Mouse (Mus musculus): ENCODE results near the gene Bdkrb2. TPM values are rescaled to one million over a fixed set of nuclear protein-coding genes. Genes with fewer than 3 reads are reported as not detected.

Gene Bdkrb2
- polyA plus RNA-seq, 1 experiment from 2014 or later: 0.15 TPM

DNA sequence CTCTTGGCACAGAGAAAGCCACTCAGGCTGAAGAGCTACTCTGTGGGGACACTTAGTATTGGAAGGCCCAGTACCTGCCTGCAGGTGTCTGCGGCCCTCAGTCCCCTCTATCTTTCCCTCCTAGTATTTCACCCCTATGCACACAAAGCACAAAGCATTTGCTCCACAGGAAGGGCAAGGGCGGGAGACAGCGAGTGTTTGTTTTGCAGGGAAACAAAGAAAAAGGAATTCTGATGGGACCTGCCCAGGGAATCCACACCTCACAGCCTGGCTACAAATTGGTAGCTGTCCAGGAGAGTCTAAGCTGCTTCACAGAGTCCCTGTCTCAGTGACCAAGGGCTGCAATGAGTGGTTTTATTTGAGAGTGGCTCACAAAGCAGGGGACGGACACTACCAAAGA, 30.4 kb downstream of the Bdkrb2 start:
- Histone ChIP-seq H3K4me3 (ENCODE audit: control insufficient read depth in 1 of 2, insufficient read depth in 1 of 2, low read depth in 1 of 2, low read length in 2 of 2) (no peak overlapping the region), H3K9ac (ENCODE audit: low read length) (no peak overlapping the region), H3K9me3 (ENCODE audit: control insufficient read depth, low read length) (no peaks in the 10 kb centered on the region), H3K4me2 (ENCODE audit: low read length) (no peak overlapping the region), H3K36me3 (ENCODE audit: control insufficient read depth, insufficient read depth, low read length) (no peaks in the 10 kb centered on the region), H3K27me3 (ENCODE audit: control insufficient read depth, insufficient read depth, low read length) (no peaks in the 10 kb centered on the region), H3K4me1 (ENCODE audit: control insufficient read depth in 2 of 2, insufficient read depth in 2 of 2, low read length in 2 of 2) (peaks cover 0 to 5% of the 10 kb centered on the region in 2 experiments; a peak in 1 of 4 replicates), H3K27ac (replicated peaks in 1 of 2; ENCODE audit: control insufficient read depth in 1 of 2, insufficient read depth in 1 of 2, low read depth in 2 of 2, low read length in 2 of 2) (no peak overlapping the region)
- no peak for ATAC-seq (ENCODE audit: insufficient number of reproducible peaks, insufficient read depth, low FRiP score, low read depth)
- WGBS: 78% methylated on average over 4 of the region's 4 CpGs

DNA sequence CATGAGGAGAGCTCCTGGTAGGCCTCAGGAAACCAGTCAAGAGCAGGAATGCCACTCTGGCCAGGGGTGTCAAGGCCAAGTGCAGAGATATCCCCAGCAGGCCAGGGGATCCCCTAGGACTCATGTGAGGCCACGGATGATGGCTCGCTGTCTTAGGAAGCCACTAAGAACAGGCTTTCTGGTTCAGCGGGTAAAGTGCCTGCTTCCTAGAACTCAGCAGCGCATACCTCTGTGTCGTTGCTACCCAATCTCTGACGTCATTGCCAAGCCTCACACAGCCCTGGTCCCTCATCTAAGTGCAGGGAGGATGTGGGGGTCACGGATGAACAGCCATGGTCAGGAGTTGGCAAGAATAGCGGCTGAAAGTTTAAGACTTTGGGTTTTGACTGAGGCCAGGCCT, 34.1 kb downstream of the Bdkrb2 start:
- Histone ChIP-seq H3K9ac (ENCODE audit: low read length) (no peak overlapping the region), H3K9me3 (ENCODE audit: control insufficient read depth, low read length) (no peaks in the 10 kb centered on the region), H3K27ac (replicated peaks in 1 of 2; ENCODE audit: control insufficient read depth in 1 of 2, insufficient read depth in 1 of 2, low read depth in 2 of 2, low read length in 2 of 2) (no peak overlapping the region), H3K27me3 (ENCODE audit: control insufficient read depth, insufficient read depth, low read length) (no peaks in the 10 kb centered on the region), H3K4me1 (ENCODE audit: control insufficient read depth in 2 of 2, insufficient read depth in 2 of 2, low read length in 2 of 2) (peaks cover 7% of the 10 kb centered on the region in 2 experiments; a peak in 3 of 4 replicates), H3K4me2 (ENCODE audit: low read length) (no peak overlapping the region), H3K36me3 (ENCODE audit: control insufficient read depth, insufficient read depth, low read length) (no peaks in the 10 kb centered on the region), H3K4me3 (ENCODE audit: control insufficient read depth in 1 of 2, insufficient read depth in 1 of 2, low read depth in 1 of 2, low read length in 2 of 2) (no peak overlapping the region)
- 79% methylated on average over 8 of the region's 8 CpGs for WGBS
- ATAC-seq (ENCODE audit: insufficient number of reproducible peaks, insufficient read depth, low FRiP score, low read depth): no peak

DNA sequence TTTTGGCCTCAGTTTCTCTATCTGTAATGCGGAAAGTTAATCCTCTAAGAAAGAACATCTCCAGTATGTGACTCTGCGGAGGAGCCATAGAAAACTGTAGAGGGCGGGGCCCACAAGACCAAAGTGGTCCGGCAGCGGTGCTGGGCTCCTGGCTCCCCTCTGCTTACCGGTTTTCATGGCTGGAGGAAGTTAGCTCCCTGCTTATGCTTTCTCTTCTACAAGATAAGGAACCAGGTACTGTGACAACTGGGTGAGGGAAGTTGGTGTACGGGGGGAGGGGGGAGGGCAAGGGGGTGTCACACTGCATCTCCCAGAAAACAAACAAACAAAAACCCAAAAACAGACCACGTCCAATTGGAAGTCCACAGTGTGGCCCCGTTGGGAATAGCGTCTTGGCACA, 35.5 kb downstream of the Bdkrb2 start:
- no peak for ATAC-seq (ENCODE audit: insufficient number of reproducible peaks, insufficient read depth, low FRiP score, low read depth)
- H3K9ac ChIP-seq (ENCODE audit: low read length): no peak overlapping the region
- no peaks in the 10 kb centered on the region for H3K9me3 ChIP-seq (ENCODE audit: control insufficient read depth, low read length)
- H3K4me2 ChIP-seq (ENCODE audit: low read length): no peak overlapping the region
- H3K4me1 ChIP-seq (ENCODE audit: control insufficient read depth in 2 of 2, insufficient read depth in 2 of 2, low read length in 2 of 2): peaks cover 7% of the 10 kb centered on the region in 2 experiments; a peak in 3 of 4 replicates
- 73% methylated on average over 10 of the region's 10 CpGs for WGBS
- H3K27ac ChIP-seq (replicated peaks in 1 of 2; ENCODE audit: control insufficient read depth in 1 of 2, insufficient read depth in 1 of 2, low read depth in 2 of 2, low read length in 2 of 2): no peak overlapping the region
- no peaks in the 10 kb centered on the region for H3K27me3 ChIP-seq (ENCODE audit: control insufficient read depth, insufficient read depth, low read length)
- no peaks in the 10 kb centered on the region for H3K36me3 ChIP-seq (ENCODE audit: control insufficient read depth, insufficient read depth, low read length)
- no peak overlapping the region for H3K4me3 ChIP-seq (ENCODE audit: control insufficient read depth in 1 of 2, insufficient read depth in 1 of 2, low read depth in 1 of 2, low read length in 2 of 2)

DNA sequence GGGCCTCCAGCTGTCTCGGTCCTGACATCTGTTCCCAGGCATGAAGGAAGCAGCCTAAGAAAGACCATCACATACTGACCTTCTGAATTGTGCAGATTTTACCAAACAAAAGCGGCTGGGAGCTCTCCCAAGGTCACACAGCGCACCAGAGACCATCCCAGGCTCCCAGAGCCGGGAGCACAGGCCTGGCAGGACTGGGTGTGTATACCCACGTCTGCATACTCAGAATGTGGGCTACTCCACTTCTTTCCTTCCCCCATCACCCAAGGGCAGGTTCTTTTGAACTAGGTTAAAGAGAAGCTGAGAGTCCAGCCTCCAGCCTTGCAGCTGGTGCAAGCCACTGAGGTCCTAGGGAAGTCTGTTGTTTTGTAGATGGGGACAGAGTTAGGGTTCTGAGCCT, 36.1 kb downstream of the Bdkrb2 start:
- no peaks in the 10 kb centered on the region for H3K36me3 ChIP-seq (ENCODE audit: control insufficient read depth, insufficient read depth, low read length)
- no peak overlapping the region for H3K4me3 ChIP-seq (ENCODE audit: control insufficient read depth in 1 of 2, insufficient read depth in 1 of 2, low read depth in 1 of 2, low read length in 2 of 2)
- H3K4me1 ChIP-seq (ENCODE audit: control insufficient read depth in 2 of 2, insufficient read depth in 2 of 2, low read length in 2 of 2): peaks cover 7% of the 10 kb centered on the region in 2 experiments; a peak in 3 of 4 replicates
- no peak overlapping the region for H3K9ac ChIP-seq (ENCODE audit: low read length)
- H3K4me2 ChIP-seq (ENCODE audit: low read length): no peak overlapping the region
- ATAC-seq (ENCODE audit: insufficient number of reproducible peaks, insufficient read depth, low FRiP score, low read depth): no peak
- WGBS: 70% methylated on average over 5 of the region's 5 CpGs
- no peaks in the 10 kb centered on the region for H3K27me3 ChIP-seq (ENCODE audit: control insufficient read depth, insufficient read depth, low read length)
- no peak overlapping the region for H3K27ac ChIP-seq (replicated peaks in 1 of 2; ENCODE audit: control insufficient read depth in 1 of 2, insufficient read depth in 1 of 2, low read depth in 2 of 2, low read length in 2 of 2)
- no peaks in the 10 kb centered on the region for H3K9me3 ChIP-seq (ENCODE audit: control insufficient read depth, low read length)

DNA sequence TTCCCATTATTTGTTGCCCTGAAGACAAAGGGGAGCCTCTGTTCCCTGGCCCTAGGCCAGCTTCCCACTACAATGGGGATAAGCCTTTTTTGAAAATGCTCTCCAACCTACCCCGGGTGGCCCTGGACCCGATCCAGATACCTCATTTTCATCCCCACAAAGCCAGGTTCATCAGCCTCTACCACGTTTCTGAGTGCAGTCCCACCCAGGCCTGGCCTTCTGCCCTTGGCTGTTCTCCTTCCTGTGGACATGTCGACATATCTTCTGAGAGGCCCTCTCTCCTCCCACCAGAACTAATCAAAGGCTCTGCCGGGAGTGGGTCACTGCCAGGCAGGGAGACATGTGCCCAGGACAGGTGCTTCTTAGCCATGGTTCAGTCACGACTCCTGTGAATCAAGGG, 38.6 kb downstream of the Bdkrb2 start:
- Histone ChIP-seq H3K4me2 (ENCODE audit: low read length) (no peak overlapping the region), H3K4me3 (ENCODE audit: control insufficient read depth in 1 of 2, insufficient read depth in 1 of 2, low read depth in 1 of 2, low read length in 2 of 2) (no peak overlapping the region), H3K36me3 (ENCODE audit: control insufficient read depth, insufficient read depth, low read length) (no peaks in the 10 kb centered on the region), H3K27me3 (ENCODE audit: control insufficient read depth, insufficient read depth, low read length) (no peaks in the 10 kb centered on the region), H3K9me3 (ENCODE audit: control insufficient read depth, low read length) (no peaks in the 10 kb centered on the region), H3K27ac (replicated peaks in 1 of 2; ENCODE audit: control insufficient read depth in 1 of 2, insufficient read depth in 1 of 2, low read depth in 2 of 2, low read length in 2 of 2) (no peak overlapping the region), H3K9ac (ENCODE audit: low read length) (no peak overlapping the region), H3K4me1 (ENCODE audit: control insufficient read depth in 2 of 2, insufficient read depth in 2 of 2, low read length in 2 of 2) (peaks cover 2 to 7% of the 10 kb centered on the region in 2 experiments; a peak in 2 of 4 replicates)
- 34% methylated on average over 6 of the region's 6 CpGs for WGBS
- no peak for ATAC-seq (ENCODE audit: insufficient number of reproducible peaks, insufficient read depth, low FRiP score, low read depth)

DNA sequence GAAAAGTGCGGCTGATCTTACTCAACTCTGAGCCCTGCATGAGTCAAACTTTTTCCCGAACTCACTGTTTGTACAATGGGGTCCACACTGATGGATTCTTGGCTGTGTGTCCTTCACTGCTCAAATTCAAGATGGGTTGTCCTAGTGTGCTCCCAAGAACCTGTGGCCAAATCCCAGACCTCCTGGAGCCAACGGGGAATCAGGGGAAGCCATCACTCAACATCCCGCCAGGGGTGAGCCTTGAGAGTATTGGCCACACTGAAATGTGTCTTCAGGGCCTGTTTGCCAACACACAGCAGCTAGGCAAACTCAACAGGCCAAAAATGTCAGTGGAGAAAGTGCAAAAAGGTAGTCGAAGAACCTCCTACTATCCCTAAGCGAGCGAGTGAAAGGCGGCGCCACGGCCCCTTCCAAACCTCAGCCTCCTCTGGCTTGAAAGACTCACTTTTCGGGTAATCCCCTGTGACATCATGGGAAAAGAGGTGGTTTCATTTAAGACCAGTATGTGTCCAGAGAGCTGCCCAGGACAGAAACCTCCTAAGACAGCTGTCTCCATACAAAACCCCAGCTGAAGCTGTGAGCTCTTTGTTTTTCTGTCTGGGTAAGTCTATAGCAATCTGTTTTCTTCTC, 39.7 kb downstream of the Bdkrb2 start, which contains the start of gene Bdkrb1:
Bdkrb1 (plus strand) TSS at position 505 of the 630 bp plus-strand sequence.
- H3K4me3 ChIP-seq (ENCODE audit: control insufficient read depth in 1 of 2, insufficient read depth in 1 of 2, low read depth in 1 of 2, low read length in 2 of 2): no peak within 1 kb of the TSS
- no peaks in the 10 kb centered on the region for H3K9me3 ChIP-seq (ENCODE audit: control insufficient read depth, low read length)
- no peak for ATAC-seq (ENCODE audit: insufficient number of reproducible peaks, insufficient read depth, low FRiP score, low read depth)
- H3K4me2 ChIP-seq (ENCODE audit: low read length): no peak within 1 kb of the TSS
- no peaks in the 10 kb centered on the region for H3K27me3 ChIP-seq (ENCODE audit: control insufficient read depth, insufficient read depth, low read length)
- H3K36me3 ChIP-seq (ENCODE audit: control insufficient read depth, insufficient read depth, low read length): no peaks in the 10 kb centered on the region
- H3K4me1 ChIP-seq (ENCODE audit: control insufficient read depth in 2 of 2, insufficient read depth in 2 of 2, low read length in 2 of 2): peaks cover 2 to 7% of the 10 kb centered on the region in 2 experiments; a peak in 2 of 4 replicates
- no peak within 1 kb of the TSS for H3K27ac ChIP-seq (replicated peaks in 1 of 2; ENCODE audit: control insufficient read depth in 1 of 2, insufficient read depth in 1 of 2, low read depth in 2 of 2, low read length in 2 of 2)
- no peak within 1 kb of the TSS for H3K9ac ChIP-seq (ENCODE audit: low read length)
- 81% methylated on average over 11 of the region's 11 CpGs for WGBS

DNA sequence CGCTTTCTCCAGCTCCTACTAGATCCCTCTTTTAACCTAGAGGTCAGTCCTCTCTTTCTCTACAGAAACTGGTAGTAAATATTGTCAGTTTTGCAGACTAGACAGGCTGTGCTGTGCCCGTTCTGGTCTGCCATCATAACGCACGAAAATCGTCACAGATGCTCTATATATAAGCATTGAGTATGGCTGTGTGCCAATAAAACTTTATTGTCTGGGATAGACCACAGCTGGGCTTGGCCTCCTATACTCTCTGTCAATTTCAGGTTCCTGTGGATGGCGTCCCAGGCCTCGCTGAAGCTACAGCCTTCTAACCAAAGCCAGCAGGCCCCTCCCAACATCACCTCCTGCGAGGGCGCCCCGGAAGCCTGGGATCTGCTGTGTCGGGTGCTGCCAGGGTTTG, 40.9 kb downstream of the Bdkrb2 start:
- WGBS: 91% methylated on average over 11 of the region's 11 CpGs
- ATAC-seq (ENCODE audit: insufficient number of reproducible peaks, insufficient read depth, low FRiP score, low read depth): no peak
- H3K27me3 ChIP-seq (ENCODE audit: control insufficient read depth, insufficient read depth, low read length): no peaks in the 10 kb centered on the region

DNA sequence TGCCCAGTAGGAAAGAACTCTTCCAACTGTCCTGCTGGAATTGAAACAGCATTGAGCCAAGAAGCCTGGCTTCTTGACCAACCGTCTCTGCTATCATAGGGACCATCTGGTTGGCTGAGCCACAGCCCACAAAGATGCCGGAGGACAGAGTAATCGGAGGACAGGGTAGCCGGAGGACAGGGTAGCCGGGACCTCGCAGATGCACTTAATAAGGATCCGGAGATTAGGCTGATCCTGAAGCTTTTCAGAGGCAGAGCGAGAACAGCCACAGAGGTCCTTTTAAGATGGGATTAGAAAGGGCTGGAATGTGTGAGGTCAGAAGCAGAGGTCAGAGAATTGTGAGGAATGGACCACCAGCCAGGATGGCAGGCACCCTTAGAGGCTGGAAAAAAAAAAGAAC, 42.2 kb downstream of the Bdkrb2 start:
- no peak overlapping the region for H3K4me3 ChIP-seq (ENCODE audit: control insufficient read depth in 1 of 2, insufficient read depth in 1 of 2, low read depth in 1 of 2, low read length in 2 of 2)
- no peak overlapping the region for H3K9ac ChIP-seq (ENCODE audit: low read length)
- no peak for ATAC-seq (ENCODE audit: insufficient number of reproducible peaks, insufficient read depth, low FRiP score, low read depth)
- 35% methylated on average over 8 of the region's 8 CpGs for WGBS
- peaks cover 2 to 7% of the 10 kb centered on the region in 2 experiments; a peak in 2 of 4 replicates for H3K4me1 ChIP-seq (ENCODE audit: control insufficient read depth in 2 of 2, insufficient read depth in 2 of 2, low read length in 2 of 2)
- no peaks in the 10 kb centered on the region for H3K36me3 ChIP-seq (ENCODE audit: control insufficient read depth, insufficient read depth, low read length)
- no peak overlapping the region for H3K27ac ChIP-seq (replicated peaks in 1 of 2; ENCODE audit: control insufficient read depth in 1 of 2, insufficient read depth in 1 of 2, low read depth in 2 of 2, low read length in 2 of 2)
- no peak overlapping the region for H3K4me2 ChIP-seq (ENCODE audit: low read length)
- H3K27me3 ChIP-seq (ENCODE audit: control insufficient read depth, insufficient read depth, low read length): no peaks in the 10 kb centered on the region
- no peaks in the 10 kb centered on the region for H3K9me3 ChIP-seq (ENCODE audit: control insufficient read depth, low read length)

More for the DNA sequence above, 40.9 kb downstream of the Bdkrb2 start:
- H3K36me3 ChIP-seq (ENCODE audit: control insufficient read depth, insufficient read depth, low read length): no peaks in the 10 kb centered on the region
- no peak overlapping the region for H3K9ac ChIP-seq (ENCODE audit: low read length)
- no peak overlapping the region for H3K4me2 ChIP-seq (ENCODE audit: low read length)
- H3K27ac ChIP-seq (replicated peaks in 1 of 2; ENCODE audit: control insufficient read depth in 1 of 2, insufficient read depth in 1 of 2, low read depth in 2 of 2, low read length in 2 of 2): no peak overlapping the region
- H3K9me3 ChIP-seq (ENCODE audit: control insufficient read depth, low read length): no peaks in the 10 kb centered on the region
- H3K4me1 ChIP-seq (ENCODE audit: control insufficient read depth in 2 of 2, insufficient read depth in 2 of 2, low read length in 2 of 2): peaks cover 2 to 7% of the 10 kb centered on the region in 2 experiments; a peak in 2 of 4 replicates
- no peak overlapping the region for H3K4me3 ChIP-seq (ENCODE audit: control insufficient read depth in 1 of 2, insufficient read depth in 1 of 2, low read depth in 1 of 2, low read length in 2 of 2)

Measured in heart, embryonic 14.5 days (tissue).